Mouse (Mus musculus) left cerebral cortex, postnatal 10 days (tissue): Measurements from ENCODE around the gene Pttg1ip. TPM values are rescaled to one million over a fixed set of nuclear protein-coding genes. Genes with fewer than 3 reads are reported as not detected.
A peak's percentile ranks its signal among the peaks of the same experiment; 100 is the strongest.

Source experiments
- DNase-seq, 2 experiments: peaks; one replicate each; pipeline ENCODE4 v3.0.0; 2021 to 2022; ENCODE audit warnings: low spot score in 2 of 2, mixed read lengths in 1 of 2; ENCODE audit errors: extremely low spot score in 1 of 2
- intact Hi-C: fragments of 180-260 bp; cut with DNase I; formaldehyde crosslinking; loops from one replicate; pipeline ENCODE4 v1.15.1; 2025
- total RNA-seq, 2 experiments: library from RNA; stranded (reverse); gene quantifications; 2 replicates each; pipeline ENCODE4 v1.2.3; 2021

Pttg1ip gene
- total RNA-seq, 2 experiments from 2014 or later, result 59.2 to 66.9 TPM

GRCm38 (mm10) chr10:77561508-77561907 is 20.0 kb upstream of the Pttg1ip start:
- intact Hi-C loops, result no loop called here
- no peak for DNase-seq

- intact Hi-C loops, result loop anchor here (5.0 kb wide), 1 partner anchor 48 kb away; the partner anchor contains the start of gene Fam207a
- no peak for DNase-seq
These were observed 16.5 kb upstream of the Pttg1ip start for GRCm38 (mm10) chr10:77565005-77565404.

GRCm38 (mm10) chr10:77566651-77567050 is 14.9 kb upstream of the Pttg1ip start:
- intact Hi-C loops, result loop anchor here (5.0 kb wide), 1 partner anchor 49 kb away; the partner anchor contains the start of gene Fam207a
- peak in 1 of 2 experiments; percentile 88 for DNase-seq

- intact Hi-C loops, result loop anchor here (5.0 kb wide), 1 partner anchor 52 kb away; the partner anchor contains the start of gene Fam207a
- no peak for DNase-seq
These were observed 12.0 kb upstream of the Pttg1ip start for GRCm38 (mm10) chr10:77569481-77569880.

GRCm38 (mm10) chr10:77569973-77570658 is 11.4 kb upstream of the Pttg1ip start:
- no peak for DNase-seq
- intact Hi-C loops, result loop anchor here (5.0 kb wide), 1 partner anchor 53 kb away; the partner anchor contains the start of gene Fam207a

- DNase-seq, result no peak
- intact Hi-C loops, result no loop called here
These were observed 9.3 kb upstream of the Pttg1ip start for GRCm38 (mm10) chr10:77572225-77572624.

- intact Hi-C loops, result no loop called here
- DNase-seq, result no peak
These were observed 8.4 kb upstream of the Pttg1ip start for GRCm38 (mm10) chr10:77573162-77573561.

- intact Hi-C loops, result loop anchor here (5.0 kb wide), 1 partner anchor 42 kb away; the partner anchor contains the start of gene Ube2g2
- DNase-seq, result no peak
These were observed 1.2 kb upstream of the Pttg1ip start for GRCm38 (mm10) chr10:77580027-77580920.

- intact Hi-C loops, result loop anchor here (5.0 kb wide), 1 partner anchor 41 kb away; the partner anchor contains the start of gene Ube2g2
- no peak for DNase-seq
These were observed 505 bp upstream of the Pttg1ip start for GRCm38 (mm10) chr10:77581023-77581407.

GRCm38 (mm10) chr10:77582285-77582618 is 732 bp downstream of the Pttg1ip start:
- intact Hi-C loops, result loop anchor here (5.0 kb wide), 1 partner anchor 40 kb away; the partner anchor contains the start of gene Ube2g2

GRCm38 (mm10) chr10:77583795-77584422 is 2.4 kb downstream of the Pttg1ip start:
- intact Hi-C loops, result loop anchor here (5.0 kb wide), 1 partner anchor 38 kb away; the partner anchor contains the start of gene Ube2g2
- peak in 1 of 2 experiments; percentile 71 for DNase-seq

More at GRCm38 (mm10) chr10:77582285-77582618, 732 bp downstream of the Pttg1ip start:
- DNase-seq, result no peak

GRCm38 (mm10) chr10:77586637-77587036 is 5.1 kb downstream of the Pttg1ip start:
- DNase-seq, result no peak
- intact Hi-C loops, result no loop called here

GRCm38 (mm10) chr10:77587091-77587775 is 5.7 kb downstream of the Pttg1ip start:
- DNase-seq, result no peak
- intact Hi-C loops, result no loop called here

GRCm38 (mm10) chr10:77588036-77588435 is 6.5 kb downstream of the Pttg1ip start:
- DNase-seq, result no peak
- intact Hi-C loops, result no loop called here

GRCm38 (mm10) chr10:77589117-77589516 is 7.6 kb downstream of the Pttg1ip start:
- DNase-seq, result peak in 1 of 2 experiments; percentile 73
- intact Hi-C loops, result no loop called here

- intact Hi-C loops, result no loop called here
- peak in 1 of 2 experiments; percentile 70 for DNase-seq
These were observed 8.2 kb downstream of the Pttg1ip start for GRCm38 (mm10) chr10:77589749-77590148.

- intact Hi-C loops, result no loop called here
- DNase-seq, result peak in 1 of 2 experiments; percentile 70
These were observed 9.3 kb downstream of the Pttg1ip start for GRCm38 (mm10) chr10:77590812-77591211.

GRCm38 (mm10) chr10:77591546-77591945 is 10.0 kb downstream of the Pttg1ip start:
- no peak for DNase-seq
- intact Hi-C loops, result no loop called here
